Mouse (Mus musculus) liver, adult (tissue): ENCODE data around the gene Ctnnbip1.

ENCODE experiments used
- GATA4 ChIP-seq: IDR thresholded peaks from 2 replicates; pipeline ENCODE4 v1.6.1; 2014; ENCODE audit warnings: mild to moderate bottlenecking, low read length; ENCODE audit not compliant: insufficient replicate concordance

Ctnnbip1 gene

DNA sequence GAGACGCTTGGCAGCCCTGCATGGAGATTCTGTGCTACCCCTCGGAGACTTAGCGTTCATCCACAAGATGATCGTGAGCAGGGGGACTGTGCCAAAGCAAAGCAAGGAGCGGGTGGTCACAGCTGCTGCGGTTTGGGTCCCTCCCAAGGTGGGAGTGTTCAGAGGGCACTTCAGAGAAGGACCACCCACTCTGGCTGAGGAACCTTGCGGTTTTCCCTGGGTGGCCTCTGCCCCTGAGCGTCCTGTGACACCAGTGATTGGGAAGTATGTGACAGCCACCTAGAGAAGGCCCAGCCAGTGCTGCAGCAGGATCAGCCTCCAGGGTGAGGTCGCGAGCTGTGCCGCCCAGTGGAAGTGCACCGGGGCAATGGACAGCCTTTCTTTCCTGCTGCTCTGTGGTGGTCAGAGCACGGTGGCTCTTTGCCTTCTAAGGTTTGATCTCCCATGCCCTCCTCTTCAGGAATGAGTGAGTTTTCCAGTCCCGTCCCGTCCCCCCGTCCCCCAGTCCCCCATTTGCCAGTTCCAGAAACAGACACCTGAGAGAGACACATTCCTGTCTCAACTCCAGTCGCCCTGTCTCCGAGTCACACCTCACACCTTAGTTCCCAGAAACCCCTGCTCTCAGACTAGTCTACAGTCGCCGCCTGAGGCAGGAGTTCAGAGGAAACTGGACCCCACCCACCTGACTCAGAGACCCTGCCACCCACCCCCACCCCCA, 89.7 kb downstream of the Ctnnbip1 start:
- no peak for TF ChIP-seq GATA4

DNA sequence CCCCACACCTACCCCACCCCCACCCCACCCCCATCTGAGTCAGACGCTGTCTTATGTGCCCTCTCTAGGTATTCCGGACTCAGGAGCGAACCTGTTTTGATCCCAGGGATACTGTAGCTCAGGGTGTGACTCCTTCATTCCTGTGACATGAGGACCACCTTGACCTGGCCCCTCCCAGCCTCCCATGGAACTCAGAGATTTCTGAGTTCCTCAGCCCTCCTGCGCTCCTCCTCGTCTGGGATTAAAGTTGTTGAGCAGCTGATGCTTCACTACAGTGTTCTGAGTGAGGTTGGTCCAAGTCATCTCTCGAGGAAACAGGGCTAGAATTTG, 90.2 kb downstream of the Ctnnbip1 start:
- TF ChIP-seq GATA4 = no peak

DNA sequence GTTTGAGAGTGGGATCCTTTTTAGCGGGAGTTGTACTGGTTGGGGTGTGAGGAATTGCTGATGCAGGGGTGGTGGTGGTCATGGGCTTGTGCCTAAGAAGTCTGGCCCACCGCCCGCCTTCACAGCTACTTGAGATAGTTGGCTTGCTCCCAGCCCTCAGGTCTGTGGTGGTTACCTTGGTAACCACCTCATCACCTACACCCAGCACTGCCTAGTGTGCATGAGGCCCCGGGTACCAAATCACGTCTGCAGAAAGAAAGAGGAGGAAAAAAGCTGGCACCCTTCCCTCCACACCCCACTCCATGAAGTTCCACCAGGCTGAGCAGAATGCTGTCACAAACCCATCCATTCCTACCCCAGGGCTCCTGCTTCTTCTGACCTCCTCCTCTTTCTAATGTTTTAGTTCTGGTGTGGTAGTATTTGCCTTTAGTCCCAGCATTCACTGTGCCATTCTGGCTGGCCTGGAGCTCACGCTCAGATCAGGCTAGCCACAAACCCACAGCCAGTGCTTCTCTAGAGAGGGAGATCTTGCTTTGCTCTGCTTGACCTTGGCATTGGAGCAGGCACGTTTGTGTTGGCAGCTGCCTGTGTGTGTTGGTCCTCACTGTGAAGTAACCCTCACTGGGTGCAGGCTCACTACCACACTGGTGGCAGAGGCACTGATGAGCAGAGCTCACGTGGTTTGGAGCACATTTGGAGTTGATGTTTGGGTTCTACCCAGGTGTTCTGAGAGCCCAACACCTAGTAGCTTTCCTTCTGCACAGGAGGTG, 91.4 kb downstream of the Ctnnbip1 start:
- TF ChIP-seq GATA4 = no peak

DNA sequence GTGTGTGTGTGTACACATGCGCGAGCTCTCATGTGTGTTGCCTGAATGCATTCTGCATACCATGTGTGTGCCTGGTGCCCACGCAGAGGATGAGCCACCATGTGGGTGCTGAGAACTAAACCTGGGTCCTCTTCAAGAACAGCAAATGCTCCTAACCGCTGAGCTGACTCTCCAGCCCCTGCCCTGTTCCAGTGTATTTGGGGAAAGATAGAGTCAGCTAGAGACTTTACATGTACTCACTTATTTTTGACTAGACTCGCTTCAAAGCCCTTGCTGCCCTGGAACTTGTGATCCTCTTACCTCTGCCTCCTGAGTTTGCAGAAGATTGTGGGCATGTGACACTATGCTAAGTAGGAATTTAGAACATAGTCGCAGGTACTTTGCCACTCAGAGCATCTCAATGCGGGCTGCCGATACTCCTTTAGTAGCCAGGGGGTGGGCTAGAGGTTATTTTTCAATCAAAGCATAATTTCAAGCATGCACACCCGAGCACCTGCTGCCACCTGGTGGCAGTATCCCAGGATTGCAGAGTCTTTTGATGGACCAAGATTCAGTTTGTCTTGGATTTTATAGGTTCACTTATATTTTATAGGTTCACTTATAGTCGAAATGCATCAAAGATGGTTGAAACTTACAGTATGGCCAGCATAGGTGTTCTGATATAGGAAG, 93.5 kb downstream of the Ctnnbip1 start:
- no peak for TF ChIP-seq GATA4

DNA sequence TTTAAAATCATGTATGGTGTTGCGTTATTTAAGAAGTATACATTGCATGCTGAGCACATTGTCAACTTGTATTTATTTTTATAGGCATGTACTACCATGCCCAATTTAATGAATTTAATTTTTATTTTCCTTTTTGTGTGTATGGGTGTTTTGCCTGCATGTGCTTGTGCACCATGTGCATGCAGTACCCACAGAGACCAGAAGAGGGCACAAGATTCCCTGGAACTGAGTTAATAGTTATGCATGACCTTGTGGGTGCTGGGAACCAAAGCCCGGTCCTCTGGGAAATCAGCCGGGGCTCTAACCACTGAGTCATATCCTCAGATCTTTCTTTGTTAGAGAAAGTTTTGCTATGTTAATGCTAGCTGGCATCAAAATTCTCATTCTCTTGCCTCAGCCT, 96.8 kb downstream of the Ctnnbip1 start:
- no peak for TF ChIP-seq GATA4
